Mouse (Mus musculus): Measurements from ENCODE around the gene Plcb1. TPM values are rescaled to one million over a fixed set of nuclear protein-coding genes. Genes with fewer than 3 reads are reported as not detected.
A peak's percentile ranks its signal among the peaks of the same experiment; 100 is the strongest.

Plcb1 gene
- polyA plus RNA-seq, 1 experiment from 2014 or later, result 3.2 TPM

DNA sequence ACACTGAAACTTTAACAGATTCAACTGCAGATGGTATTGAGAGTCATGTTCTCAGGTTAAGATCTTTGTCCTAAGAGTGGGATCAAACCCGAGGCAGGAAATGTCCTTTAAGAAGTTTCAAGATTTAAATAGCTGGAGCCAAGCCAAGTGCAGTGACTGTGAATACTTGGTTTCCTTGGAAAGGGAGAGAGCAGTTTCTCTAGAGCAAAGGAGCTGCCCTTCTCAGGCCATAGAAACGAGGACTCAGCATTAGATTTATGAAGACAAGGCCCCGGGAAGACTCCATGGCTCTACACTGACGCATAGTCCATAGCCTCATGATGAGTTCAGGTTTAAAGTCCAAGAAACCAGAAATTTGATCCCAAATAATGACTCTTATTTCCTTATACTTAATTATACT lies 457.9 kb downstream of the Plcb1 start:
- no peak for ATAC-seq (replicated peaks; ENCODE audit: extremely low read depth, insufficient read depth, low FRiP score)
- Histone ChIP-seq H3K9ac (ENCODE audit: low read length) (no peak overlapping the region), H3K27me3 (ENCODE audit: control insufficient read depth, insufficient read depth, low read length) (no peaks in the 10 kb centered on the region), H3K36me3 (ENCODE audit: control insufficient read depth, insufficient read depth) (no peaks in the 10 kb centered on the region), H3K4me1 (ENCODE audit: control insufficient read depth, insufficient read depth, low read length) (no peaks in the 10 kb centered on the region), H3K9me3 (replicated peaks; ENCODE audit: control insufficient read depth, low read length) (no peaks in the 10 kb centered on the region), H3K27ac (ENCODE audit: low read length) (no peak overlapping the region), H3K4me3 (ENCODE audit: low read length) (no peak overlapping the region), H3K4me2 (ENCODE audit: low read depth, low read length) (no peak overlapping the region)
- WGBS, result 53% methylated on average over 4 of the region's 4 CpGs

DNA sequence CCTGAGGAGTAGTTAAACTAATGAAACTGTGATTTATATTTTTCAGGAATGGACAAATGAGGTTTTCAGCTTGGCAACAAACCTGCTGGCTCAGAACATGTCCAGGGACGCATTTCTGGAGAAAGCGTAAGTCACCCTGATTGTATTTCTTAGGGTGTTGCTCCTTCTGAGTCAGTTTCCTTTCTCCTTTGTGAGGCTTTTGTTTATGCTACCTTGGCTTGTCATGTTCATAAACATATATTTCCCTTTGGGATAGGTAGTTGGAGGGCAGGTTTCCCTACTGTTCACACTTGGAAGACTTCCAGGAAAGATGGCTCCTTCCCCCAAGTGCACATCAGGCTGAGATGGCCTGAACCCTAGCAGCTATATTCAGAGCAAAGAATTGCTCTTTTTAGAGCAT lies 464.1 kb downstream of the Plcb1 start:
- Histone ChIP-seq H3K27me3 (ENCODE audit: control insufficient read depth, insufficient read depth, low read length) (no peaks in the 10 kb centered on the region), H3K9ac (ENCODE audit: low read length) (no peak overlapping the region), H3K27ac (ENCODE audit: low read length) (no peak overlapping the region), H3K36me3 (ENCODE audit: control insufficient read depth, insufficient read depth) (no peaks in the 10 kb centered on the region), H3K4me3 (ENCODE audit: low read length) (no peak overlapping the region), H3K9me3 (replicated peaks; ENCODE audit: control insufficient read depth, low read length) (no peaks in the 10 kb centered on the region), H3K4me1 (ENCODE audit: control insufficient read depth, insufficient read depth, low read length) (no peaks in the 10 kb centered on the region), H3K4me2 (ENCODE audit: low read depth, low read length) (no peak overlapping the region)
- ATAC-seq (replicated peaks; ENCODE audit: extremely low read depth, insufficient read depth, low FRiP score), result no peak; the same call in 1 of the 2 replicates
- WGBS, result 65% methylated on average over 2 of the region's 2 CpGs

DNA sequence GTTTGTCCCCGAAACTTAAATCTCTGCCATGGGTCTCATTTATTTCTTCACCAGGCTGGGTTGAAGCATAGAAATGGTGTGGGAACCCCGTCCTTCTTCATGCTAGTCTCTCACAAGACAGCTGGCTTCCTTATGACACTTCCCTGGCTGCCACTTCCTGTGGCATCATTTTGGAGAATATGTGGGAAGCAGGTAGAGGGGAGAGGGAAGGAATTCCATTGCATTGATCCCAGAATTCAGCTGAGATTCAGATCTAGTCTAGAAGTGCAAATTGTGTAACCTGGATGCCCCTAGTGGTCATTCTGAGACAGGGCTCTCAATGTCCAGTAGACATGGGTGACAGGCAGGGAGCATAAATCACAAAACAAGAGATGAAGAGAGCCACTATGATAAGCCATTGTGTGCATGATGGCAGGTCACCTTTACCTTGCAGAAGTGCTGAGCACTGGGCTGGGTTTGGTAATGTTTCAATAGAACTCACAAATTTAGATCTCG lies 466.0 kb downstream of the Plcb1 start:
- WGBS, result 90% methylated on average over 3 of the region's 3 CpGs
- Histone ChIP-seq H3K9me3 (replicated peaks; ENCODE audit: control insufficient read depth, low read length) (no peaks in the 10 kb centered on the region), H3K4me3 (ENCODE audit: low read length) (no peak overlapping the region), H3K27me3 (ENCODE audit: control insufficient read depth, insufficient read depth, low read length) (no peaks in the 10 kb centered on the region), H3K4me2 (ENCODE audit: low read depth, low read length) (no peak overlapping the region), H3K27ac (ENCODE audit: low read length) (no peak overlapping the region), H3K4me1 (ENCODE audit: control insufficient read depth, insufficient read depth, low read length) (0 out of 2 replicates have a peak, but pooled peaks cover 4% of the 10 kb centered on the region), H3K9ac (ENCODE audit: low read length) (no peak overlapping the region), H3K36me3 (ENCODE audit: control insufficient read depth, insufficient read depth) (no peaks in the 10 kb centered on the region)
- ATAC-seq (replicated peaks; ENCODE audit: extremely low read depth, insufficient read depth, low FRiP score), result no peak

GRCm38 (mm10) chr2:135259136-135259535 lies 473.3 kb downstream of the Plcb1 start:
- Histone ChIP-seq H3K4me1 (ENCODE audit: control insufficient read depth, insufficient read depth, low read length) (0 out of 2 replicates have a peak, but pooled peaks cover 4% of the 10 kb centered on the region), H3K4me2 (ENCODE audit: low read depth, low read length) (no peak overlapping the region), H3K27me3 (ENCODE audit: control insufficient read depth, insufficient read depth, low read length) (no peaks in the 10 kb centered on the region), H3K9ac (ENCODE audit: low read length) (no peak overlapping the region), H3K4me3 (ENCODE audit: low read length) (no peak overlapping the region), H3K27ac (ENCODE audit: low read length) (peak overlapping the region; percentile 43), H3K36me3 (ENCODE audit: control insufficient read depth, insufficient read depth) (no peaks in the 10 kb centered on the region), H3K9me3 (replicated peaks; ENCODE audit: control insufficient read depth, low read length) (no peaks in the 10 kb centered on the region)
- 61% methylated on average over 3 of the region's 3 CpGs for WGBS
- no peak for ATAC-seq (replicated peaks; ENCODE audit: extremely low read depth, insufficient read depth, low FRiP score)

DNA sequence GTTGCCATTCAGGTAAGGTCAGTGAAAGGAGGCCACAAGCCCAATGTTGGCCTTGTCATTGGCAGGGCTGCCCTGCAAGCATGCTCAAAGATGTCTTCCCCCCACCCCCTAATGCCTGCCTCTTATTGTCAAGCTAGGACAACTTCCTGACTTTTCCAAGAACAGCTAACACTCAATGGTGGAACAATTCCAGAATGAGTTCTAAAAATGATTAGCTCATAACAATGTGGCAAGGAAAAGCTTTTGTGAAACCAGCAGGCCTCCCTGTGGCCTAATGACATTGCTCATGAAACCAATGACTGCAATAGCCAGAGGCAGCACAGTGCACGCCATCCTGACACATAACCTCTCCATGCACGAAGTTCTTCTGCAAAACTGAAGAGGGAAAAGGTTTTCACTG lies 478.1 kb downstream of the Plcb1 start:
- no peak overlapping the region for H3K9ac ChIP-seq (ENCODE audit: low read length)
- H3K4me2 ChIP-seq (ENCODE audit: low read depth, low read length), result no peak overlapping the region
- H3K9me3 ChIP-seq (replicated peaks; ENCODE audit: control insufficient read depth, low read length), result no peaks in the 10 kb centered on the region
- H3K4me1 ChIP-seq (ENCODE audit: control insufficient read depth, insufficient read depth, low read length), result no peaks in the 10 kb centered on the region
- H3K27me3 ChIP-seq (ENCODE audit: control insufficient read depth, insufficient read depth, low read length), result no peaks in the 10 kb centered on the region
- no peak for ATAC-seq (replicated peaks; ENCODE audit: extremely low read depth, insufficient read depth, low FRiP score)
- no peak overlapping the region for H3K27ac ChIP-seq (ENCODE audit: low read length)
- H3K4me3 ChIP-seq (ENCODE audit: low read length), result no peak overlapping the region
- WGBS, result 83% methylated on average over 2 of the region's 2 CpGs
- no peaks in the 10 kb centered on the region for H3K36me3 ChIP-seq (ENCODE audit: control insufficient read depth, insufficient read depth)

DNA sequence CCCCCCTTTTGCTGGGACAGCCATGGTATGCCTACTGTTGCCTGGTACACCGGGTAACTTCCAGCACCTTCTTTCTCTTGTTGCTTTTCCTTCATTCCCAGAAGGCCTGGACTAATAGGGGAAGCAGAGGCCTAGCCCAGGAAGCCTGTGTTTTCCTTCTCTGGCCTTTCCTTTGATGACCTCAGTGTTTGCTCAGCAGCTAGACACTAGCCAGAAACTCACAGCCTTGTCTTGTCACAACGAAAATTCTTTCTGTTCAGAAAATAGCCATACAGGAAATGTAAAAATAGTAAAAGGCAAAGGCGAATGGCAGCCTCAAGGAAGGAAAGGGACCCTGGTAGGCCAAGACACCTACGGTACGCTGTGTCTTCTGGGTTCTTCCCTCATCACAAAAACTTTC lies 489.1 kb downstream of the Plcb1 start:
- ATAC-seq (replicated peaks; ENCODE audit: extremely low read depth, insufficient read depth, low FRiP score), result no peak; the same call in 1 of the 2 replicates

GRCm38 (mm10) chr2:135278506-135278905 lies 492.6 kb downstream of the Plcb1 start:
- ATAC-seq (replicated peaks; ENCODE audit: extremely low read depth, insufficient read depth, low FRiP score), result no peak
- Histone ChIP-seq H3K36me3 (ENCODE audit: control insufficient read depth, insufficient read depth) (no peaks in the 10 kb centered on the region), H3K9ac (ENCODE audit: low read length) (no peak overlapping the region), H3K4me1 (ENCODE audit: control insufficient read depth, insufficient read depth, low read length) (peaks cover 6% of the 10 kb centered on the region), H3K4me3 (ENCODE audit: low read length) (no peak overlapping the region), H3K4me2 (ENCODE audit: low read depth, low read length) (no peak overlapping the region), H3K27ac (ENCODE audit: low read length) (no peak overlapping the region), H3K9me3 (replicated peaks; ENCODE audit: control insufficient read depth, low read length) (no peaks in the 10 kb centered on the region), H3K27me3 (ENCODE audit: control insufficient read depth, insufficient read depth, low read length) (no peaks in the 10 kb centered on the region)
- 47% methylated on average over 3 of the region's 3 CpGs for WGBS

More for the DNA sequence above, 489.1 kb downstream of the Plcb1 start:
- no peaks in the 10 kb centered on the region for H3K9me3 ChIP-seq (replicated peaks; ENCODE audit: control insufficient read depth, low read length)
- no peaks in the 10 kb centered on the region for H3K27me3 ChIP-seq (ENCODE audit: control insufficient read depth, insufficient read depth, low read length)
- no peak overlapping the region for H3K4me2 ChIP-seq (ENCODE audit: low read depth, low read length)
- no peaks in the 10 kb centered on the region for H3K36me3 ChIP-seq (ENCODE audit: control insufficient read depth, insufficient read depth)
- WGBS, result 45% methylated on average over 5 of the region's 5 CpGs
- H3K4me1 ChIP-seq (ENCODE audit: control insufficient read depth, insufficient read depth, low read length), result peaks cover 6% of the 10 kb centered on the region
- no peak overlapping the region for H3K9ac ChIP-seq (ENCODE audit: low read length)
- no peak overlapping the region; the same call in 1 of the 2 replicates for H3K27ac ChIP-seq (ENCODE audit: low read length)
- no peak overlapping the region for H3K4me3 ChIP-seq (ENCODE audit: low read length)

DNA sequence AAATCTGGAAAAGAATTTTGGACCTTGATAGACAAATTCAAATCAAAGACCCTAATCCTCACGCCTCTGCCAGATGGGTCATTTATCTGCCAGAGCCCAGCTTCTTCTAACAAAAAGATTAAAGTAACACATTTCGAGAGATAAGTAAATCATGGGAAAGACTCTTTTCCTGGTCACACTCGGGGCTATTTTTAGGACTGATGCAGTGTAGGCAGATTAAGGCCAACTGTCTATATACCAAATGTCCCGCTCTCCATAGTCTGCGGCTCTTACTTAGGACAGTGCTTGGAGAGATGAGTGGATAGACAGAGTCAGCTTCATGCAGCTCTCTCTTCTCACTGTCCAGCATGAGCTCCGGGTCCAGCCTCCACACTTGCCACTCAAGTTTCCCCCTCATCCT lies 493.2 kb downstream of the Plcb1 start:
- H3K9ac ChIP-seq (ENCODE audit: low read length), result no peak overlapping the region
- H3K4me1 ChIP-seq (ENCODE audit: control insufficient read depth, insufficient read depth, low read length), result peaks cover 6% of the 10 kb centered on the region
- H3K27ac ChIP-seq (ENCODE audit: low read length), result no peak overlapping the region
- H3K4me3 ChIP-seq (ENCODE audit: low read length), result no peak overlapping the region
- ATAC-seq (replicated peaks; ENCODE audit: extremely low read depth, insufficient read depth, low FRiP score), result no peak
- no peaks in the 10 kb centered on the region for H3K27me3 ChIP-seq (ENCODE audit: control insufficient read depth, insufficient read depth, low read length)
- no peaks in the 10 kb centered on the region for H3K36me3 ChIP-seq (ENCODE audit: control insufficient read depth, insufficient read depth)
- 26% methylated on average over 6 of the region's 6 CpGs for WGBS
- no peak overlapping the region for H3K4me2 ChIP-seq (ENCODE audit: low read depth, low read length)
- H3K9me3 ChIP-seq (replicated peaks; ENCODE audit: control insufficient read depth, low read length), result no peaks in the 10 kb centered on the region

GRCm38 (mm10) chr2:135283783-135284182 lies 497.9 kb downstream of the Plcb1 start:
- Histone ChIP-seq H3K36me3 (ENCODE audit: control insufficient read depth, insufficient read depth) (no peaks in the 10 kb centered on the region), H3K27ac (ENCODE audit: low read length) (no peak overlapping the region), H3K4me2 (ENCODE audit: low read depth, low read length) (no peak overlapping the region), H3K9ac (ENCODE audit: low read length) (no peak overlapping the region), H3K9me3 (replicated peaks; ENCODE audit: control insufficient read depth, low read length) (no peaks in the 10 kb centered on the region), H3K4me1 (ENCODE audit: control insufficient read depth, insufficient read depth, low read length) (peaks cover 6% of the 10 kb centered on the region), H3K4me3 (ENCODE audit: low read length) (no peak overlapping the region), H3K27me3 (ENCODE audit: control insufficient read depth, insufficient read depth, low read length) (no peaks in the 10 kb centered on the region)
- WGBS, result 55% methylated on average over 3 of the region's 3 CpGs
- no peak for ATAC-seq (replicated peaks; ENCODE audit: extremely low read depth, insufficient read depth, low FRiP score)

Data from heart, embryonic 16.5 days (tissue).